Mouse (Mus musculus) monocyte, adult 2 months (primary cell): Measurements from ENCODE around the gene Cdc45.

Experiments
- DNase-seq, 2 experiments: peaks; one replicate each; pipeline ENCODE4 v3.0.0; 2022; ENCODE audit warnings: low spot score in 2 of 2, low read depth in 1 of 2

Cdc45 gene

DNA sequence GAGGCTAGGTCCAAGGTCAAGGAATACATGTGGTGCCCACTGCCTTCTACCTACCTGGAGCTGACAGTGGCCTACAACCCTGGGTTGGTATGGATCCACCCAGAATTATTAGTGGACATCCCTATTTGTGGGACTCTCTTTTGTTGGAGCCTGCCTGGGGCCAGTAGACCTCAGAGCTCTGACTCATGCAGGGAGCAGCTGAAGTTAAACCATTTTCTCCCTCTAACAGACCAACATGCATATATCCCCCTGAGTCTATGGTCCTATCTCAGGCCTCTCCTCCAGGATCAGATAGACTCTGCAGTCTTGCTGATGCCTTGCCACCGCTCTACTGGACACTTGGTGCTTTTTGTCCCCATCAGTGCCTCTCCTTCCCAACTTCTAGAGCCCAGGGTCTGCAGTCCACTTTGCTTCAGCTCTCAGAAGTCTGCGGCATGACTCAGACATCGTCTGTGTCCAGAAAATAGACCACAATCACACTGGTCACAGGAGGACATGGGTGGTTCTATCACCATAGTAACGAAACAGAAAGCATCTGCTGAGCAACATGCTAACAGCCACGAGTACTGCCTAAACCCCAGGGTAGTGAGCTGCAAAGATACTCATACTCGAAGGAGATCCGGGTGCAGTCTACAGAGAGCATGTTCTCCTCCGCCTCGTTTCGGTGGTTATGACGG is 16.4 kb downstream of the Cdc45 start:
- no peak for DNase-seq

DNA sequence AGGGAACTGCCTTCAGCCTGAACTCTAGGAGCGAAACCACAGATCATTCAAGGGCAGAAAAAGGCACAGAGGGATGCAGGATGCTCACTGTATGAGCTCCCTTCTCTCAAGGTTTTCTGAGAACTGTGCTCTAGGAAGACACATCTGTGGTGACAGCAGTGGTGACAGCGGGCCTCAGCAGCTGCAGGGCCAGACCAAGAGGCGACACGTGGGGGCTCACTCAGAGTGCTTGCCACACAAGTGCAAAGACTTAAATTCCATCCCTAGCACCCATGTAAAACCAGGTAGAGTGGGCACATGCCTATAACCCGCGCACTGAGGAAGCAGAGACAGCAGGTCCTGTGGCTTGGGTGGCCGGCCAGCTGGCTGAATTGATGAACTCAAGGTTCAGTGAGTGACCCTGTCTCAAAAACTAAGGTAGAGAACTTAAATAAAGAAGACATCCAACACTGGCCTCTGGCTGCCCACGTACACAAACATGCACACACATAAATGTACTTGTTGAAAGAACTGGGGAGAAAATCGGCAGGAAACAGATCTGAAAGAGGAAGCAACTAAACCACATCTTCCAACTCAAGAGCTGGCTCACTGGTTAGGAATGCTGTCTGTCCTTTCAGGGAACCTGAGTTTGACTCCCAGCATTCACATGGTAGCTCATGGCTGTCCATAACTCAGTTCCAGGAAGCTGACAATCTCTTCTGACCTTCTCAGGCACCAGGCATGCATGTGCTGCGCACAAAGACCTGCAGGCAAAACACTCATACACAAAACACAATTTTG is 23.0 kb downstream of the Cdc45 start:
- no peak for DNase-seq

DNA sequence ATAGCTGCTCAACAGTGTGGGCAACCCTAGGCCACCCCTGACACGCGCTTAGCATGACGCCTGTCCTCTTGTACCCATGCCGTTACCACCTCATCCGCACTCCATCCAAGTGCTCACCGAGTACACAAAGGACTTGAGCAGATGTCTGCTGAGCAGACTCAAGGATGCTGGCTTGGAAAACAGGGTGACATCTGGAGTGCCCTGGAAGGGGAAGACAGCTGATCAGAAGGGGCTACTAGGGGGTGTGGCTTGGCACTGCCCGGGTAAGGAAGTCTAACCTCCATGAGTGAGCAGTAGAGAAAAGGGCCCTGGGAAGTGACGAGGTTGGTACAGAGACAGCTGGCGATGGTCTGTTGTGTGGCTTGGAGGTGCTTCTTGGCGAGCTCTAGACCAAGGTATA is 25.1 kb downstream of the Cdc45 start:
- no peak for DNase-seq

DNA sequence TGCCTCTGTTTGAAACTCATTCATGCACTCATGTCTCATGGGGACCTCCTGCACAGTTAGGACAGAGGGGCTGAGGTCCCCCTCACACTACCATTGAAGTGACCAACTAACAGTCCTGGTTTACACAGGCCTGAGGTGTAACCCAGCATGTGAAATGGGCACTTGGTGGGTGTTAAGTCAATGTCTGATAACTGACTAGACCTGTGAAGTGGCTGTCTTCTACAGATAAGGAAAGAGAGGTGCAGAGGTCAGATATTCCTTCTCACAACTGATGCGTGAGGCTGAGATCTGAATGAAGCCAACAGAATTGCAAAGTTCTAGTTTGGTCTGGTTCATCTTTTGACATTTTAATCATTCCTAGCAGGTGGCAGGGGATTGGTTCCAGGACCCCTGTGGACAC is 26.3 kb downstream of the Cdc45 start:
- no peak for DNase-seq

DNA sequence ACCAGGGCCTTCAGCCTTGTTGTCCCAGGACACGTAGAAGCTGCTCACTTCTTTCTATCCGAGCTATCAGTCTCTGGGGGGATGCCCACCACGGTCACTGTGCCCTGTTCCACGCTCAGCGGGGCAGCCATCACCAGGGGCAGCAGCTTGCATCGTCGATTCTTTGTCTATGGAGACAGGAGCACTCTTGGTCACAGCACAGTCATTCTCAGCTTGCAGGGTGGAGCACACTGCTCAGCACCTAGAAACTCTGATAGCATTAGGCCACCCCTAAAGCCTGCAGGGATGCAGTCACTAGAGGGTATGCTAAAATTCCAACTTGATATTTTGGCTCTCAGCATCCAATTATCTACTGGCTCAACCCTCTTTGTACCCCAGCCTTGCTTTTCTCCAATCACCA is 26.8 kb downstream of the Cdc45 start:
- DNase-seq = no peak

DNA sequence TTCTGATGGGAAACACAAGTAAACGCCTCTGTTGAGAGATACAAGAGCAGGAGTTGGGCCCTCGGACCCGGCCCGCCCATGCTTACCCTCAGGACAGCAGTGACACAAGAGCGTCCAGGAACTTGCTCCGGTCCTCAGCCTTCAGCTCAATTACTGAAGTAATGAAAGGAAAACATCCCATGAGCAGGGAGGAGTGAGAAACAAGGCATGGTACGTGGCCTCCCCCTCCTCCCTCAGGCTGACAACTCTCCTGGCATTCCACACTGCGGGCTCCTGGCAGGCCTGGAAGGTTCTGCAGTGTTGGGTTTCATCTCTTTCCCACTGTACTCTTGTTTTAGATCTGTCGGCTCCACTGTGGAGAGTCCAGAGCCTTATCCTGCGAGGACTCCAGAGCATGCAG is 30.0 kb downstream of the Cdc45 start:
- DNase-seq = no peak

DNA sequence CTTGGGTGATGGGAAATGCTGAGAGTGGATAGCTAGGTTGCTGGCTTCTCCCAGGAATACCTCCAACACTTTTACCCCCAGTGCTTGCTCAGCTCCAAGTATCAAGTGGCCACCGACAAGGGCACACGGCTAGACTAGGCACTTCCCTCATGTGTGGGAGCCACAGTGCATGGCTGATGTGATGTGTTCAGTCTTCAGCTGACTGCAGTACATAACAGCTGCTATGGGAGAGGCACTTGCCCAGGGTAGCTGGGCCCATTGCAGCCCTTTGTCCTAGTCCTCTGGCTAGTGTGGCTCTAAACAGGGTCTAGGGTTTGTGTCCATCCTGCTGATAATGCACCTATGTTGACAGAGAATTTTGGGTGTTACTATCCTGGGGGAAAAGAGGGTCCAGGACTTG is 33.3 kb downstream of the Cdc45 start:
- no peak for DNase-seq

DNA sequence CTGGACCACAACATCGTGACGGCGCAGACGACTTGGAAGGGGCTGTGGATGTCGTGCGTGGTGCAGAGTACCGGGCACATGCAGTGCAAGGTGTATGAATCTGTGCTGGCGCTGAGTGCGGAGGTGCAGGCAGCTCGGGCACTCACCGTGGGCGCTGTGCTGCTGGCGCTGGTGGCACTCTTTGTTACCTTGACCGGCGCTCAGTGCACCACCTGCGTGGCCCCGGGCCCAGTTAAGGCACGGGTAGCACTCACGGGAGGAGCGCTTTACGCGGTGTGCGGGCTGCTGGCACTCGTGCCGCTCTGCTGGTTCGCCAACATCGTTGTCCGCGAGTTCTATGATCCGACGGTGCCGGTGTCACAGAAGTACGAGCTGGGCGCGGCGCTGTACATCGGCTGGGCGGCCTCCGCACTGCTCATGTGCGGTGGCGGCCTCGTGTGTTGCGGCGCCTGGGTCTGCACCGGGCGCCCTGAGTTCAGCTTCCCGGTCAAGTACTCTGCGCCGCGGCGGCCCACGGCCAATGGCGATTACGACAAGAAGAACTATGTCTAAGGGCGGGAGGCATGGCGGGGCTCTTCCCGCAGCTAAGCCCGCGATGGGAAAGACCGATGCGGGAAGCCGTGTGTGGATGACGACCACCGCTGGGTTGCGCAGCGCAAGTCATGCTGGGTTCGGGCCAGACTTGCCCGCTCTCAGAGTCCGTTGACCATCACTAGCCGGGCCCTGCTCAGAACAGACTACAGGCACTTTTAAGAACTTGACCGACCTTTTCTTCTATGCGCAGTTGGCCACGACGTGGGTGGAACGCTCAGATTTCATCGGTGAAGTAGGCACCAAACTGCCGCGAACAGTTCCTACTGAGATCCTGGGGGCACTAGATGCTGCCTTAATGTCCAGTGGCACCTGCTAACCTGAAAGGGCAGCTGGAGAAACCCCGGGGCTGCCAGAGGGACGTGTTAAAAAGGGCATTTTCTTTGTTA is 34.4 kb downstream of the Cdc45 start:
- no peak for DNase-seq

DNA sequence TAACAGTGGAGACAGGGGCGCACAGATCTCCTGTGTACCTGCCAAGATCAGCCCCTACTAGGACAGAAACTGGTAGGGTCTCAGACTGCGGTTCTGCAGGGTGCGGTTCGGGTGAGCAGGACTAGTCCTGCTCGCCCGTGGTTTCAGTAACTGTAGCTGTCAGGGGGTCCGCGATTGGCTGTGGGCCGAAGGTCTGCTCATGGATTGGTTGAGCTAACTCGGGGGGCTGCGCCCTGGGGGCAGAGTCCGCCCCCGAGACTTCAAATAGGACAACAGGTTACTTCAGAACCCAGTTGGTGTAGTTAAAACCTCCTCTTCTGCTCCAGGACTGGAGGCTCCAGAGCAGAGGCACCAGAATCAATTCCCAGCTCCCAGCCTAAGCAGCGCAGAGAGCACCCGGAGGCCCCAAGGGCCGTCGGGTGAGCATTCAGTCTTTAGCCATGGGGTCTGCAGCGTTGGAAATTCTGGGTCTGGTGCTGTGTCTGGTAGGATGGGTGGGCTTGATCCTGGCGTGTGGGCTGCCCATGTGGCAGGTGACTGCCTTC is 35.2 kb downstream of the Cdc45 start, which contains the start of gene Cldn5:
Gene Cldn5 (plus strand): TSS at position 292 of the 545 bp plus-strand sequence.
- no peak for DNase-seq

DNA sequence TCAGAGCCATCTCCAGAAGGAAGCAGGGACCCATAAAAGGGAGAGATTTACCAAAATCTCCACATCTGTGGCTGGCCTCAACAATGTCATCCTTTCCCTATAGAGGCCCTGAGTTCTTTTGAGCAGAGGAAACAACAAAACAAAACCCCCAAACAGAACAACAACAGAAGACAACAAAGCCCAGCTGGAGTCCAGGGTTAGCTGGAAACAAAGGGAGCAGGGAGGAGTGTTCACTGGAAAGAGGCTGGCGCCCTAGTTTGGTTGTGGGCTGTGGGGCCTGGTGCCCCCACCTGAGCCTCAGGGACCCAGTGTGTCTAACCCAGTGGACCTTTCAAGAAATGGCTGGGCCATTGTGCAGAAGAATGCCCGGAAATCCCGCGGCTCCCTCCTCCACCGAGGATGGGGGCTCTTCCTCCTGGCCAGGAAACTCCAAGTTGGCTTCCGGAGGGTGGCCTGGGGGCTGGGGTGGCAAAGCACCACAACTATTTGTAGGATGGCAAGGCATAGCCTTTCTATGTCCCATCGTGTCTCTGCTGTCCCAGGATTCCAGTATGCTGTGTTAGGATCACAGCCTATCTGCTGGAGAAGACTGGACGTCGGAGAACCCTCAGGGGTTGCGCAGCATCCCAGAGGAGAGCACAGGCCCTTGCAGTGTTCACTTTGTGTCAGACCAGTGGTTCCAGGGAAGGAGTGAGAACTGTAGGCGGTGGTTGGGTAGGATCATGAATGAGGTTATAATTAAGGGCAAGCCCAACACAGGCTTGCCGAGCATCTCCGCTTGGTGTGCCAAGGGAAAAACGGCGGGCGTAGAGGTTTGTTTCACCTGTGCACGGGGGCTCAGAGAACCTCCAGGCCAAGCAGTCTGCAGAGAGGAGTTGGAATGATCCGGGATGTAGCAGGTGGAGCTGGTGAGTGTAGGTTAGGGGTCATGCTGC is 35.9 kb downstream of the Cdc45 start:
- no peak for DNase-seq

DNA sequence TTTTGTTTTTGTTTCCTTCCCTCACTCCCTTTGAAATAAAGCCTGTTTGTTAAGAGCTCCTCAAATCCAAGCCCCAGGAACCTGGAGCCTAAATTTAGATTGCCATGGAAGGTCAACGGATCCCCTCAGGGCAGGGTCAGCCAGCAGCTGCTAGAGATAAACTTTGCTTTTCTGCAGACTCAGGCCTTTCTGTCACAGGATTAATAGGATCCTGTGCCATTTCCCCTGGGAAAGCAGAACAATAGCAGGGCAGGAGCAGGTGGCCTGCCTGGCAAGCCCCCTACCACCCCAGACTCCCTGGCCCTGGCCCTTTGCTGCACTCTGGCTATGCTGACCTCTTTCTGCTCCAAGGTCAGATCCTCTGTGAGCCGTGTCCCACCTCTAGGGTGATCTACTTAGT is 37.9 kb downstream of the Cdc45 start:
- no peak for DNase-seq

DNA sequence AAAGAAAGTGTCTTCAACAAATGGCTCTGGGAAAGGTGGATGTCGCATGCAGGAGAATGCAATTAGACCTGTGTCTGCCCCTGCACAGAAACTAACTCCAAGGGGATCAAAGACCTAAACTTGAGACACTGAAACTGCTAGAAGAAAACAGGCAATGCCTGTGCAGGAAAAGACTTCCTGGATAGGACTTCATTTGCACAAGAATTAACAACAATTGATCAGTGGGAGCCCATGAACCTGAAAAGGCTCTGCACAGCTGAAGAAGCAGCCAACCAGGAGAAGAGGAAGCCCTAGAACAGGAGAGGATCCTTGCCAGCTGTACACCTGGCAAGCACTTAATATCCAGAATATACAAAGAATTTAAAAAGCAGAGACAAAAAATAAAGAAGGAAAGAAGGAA is 42.3 kb downstream of the Cdc45 start:
- DNase-seq = no peak

DNA sequence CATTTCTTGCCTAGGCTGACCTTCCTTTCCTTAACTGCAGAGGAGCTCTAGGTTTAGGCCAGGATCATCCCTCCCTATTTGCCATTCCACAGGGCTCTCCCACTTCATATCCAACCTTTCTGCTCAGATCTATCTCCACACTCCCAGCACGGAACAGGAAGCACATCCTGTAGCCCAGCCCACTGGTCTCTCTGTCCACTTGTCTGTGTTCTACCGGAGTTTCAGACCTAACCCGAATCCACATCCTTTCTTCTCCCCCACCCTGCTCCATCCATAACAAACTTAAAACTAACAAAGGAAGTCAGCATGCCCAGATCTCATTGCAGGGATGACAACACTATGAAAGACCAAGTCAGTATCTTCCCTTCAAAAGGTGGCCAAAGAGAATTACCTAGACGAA is 45.4 kb downstream of the Cdc45 start:
- DNase-seq = no peak

DNA sequence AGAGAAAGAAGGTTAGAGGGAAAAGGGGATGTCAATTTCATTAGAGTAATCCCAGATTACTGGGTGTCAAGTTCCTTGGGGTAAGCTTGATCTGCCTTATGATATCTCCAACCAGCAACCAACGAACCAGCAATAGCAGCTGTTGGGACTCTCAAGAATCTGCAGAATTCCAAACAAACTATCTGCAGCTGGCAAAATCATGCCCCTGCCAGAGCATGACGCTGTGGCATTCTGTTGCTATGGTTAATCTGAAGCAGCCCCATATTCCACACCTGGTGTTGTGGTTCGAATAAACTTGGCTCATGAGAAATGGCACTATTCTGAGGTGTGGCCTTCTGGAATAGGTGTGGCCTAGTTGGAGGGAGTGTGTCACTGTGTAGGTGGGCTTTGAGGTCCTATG is 48.8 kb downstream of the Cdc45 start:
- DNase-seq = no peak

DNA sequence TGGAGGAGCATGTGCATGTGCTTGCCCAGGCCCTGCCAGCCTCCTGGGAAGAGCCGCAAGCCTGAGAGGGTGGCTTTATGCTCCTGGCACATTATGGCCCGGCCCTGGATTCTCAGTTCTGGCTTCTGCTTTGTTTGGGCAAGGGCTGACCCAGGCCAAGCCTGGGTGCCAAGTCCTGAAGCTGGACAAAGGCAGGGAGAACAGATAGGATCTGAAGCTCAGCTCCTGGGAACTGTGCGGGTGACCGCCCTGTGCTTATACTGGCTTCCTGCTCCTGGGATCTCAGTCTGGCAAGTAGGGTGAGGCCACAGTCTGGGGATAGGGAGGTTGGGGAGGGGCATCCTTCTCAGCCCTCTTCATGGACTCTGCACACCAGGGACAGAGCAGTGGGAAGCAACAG is 50.1 kb downstream of the Cdc45 start:
- DNase-seq = no peak

DNA sequence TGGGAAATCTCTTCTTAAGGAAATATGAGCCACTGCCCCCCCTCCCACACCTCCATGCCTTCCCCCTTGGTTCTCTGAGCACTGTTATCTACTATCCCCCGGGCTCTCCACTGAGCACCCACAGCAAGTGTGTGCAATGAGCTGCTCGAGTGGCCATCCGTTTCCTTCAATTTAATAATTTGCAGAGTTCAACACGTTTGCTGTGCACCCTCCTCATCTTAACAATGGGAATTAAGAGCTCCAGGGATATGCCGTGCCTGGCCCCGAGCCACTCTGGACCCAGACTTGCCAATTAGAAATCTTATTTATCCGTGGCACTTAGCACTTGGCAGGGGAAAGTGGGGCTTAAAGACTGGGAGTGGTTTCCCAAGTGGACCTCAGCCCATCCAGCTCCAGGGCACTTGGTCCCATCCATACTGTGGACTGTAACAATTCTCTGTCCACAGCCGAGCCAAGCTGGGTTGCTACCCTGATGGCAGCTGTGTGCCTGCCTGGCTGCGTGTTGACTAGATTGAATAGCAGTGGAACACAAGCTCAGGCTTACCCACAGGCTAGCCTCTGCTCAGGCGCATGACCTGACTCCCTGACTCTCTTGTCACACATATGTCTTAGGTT is 59.8 kb downstream of the Cdc45 start:
- DNase-seq = no peak

DNA sequence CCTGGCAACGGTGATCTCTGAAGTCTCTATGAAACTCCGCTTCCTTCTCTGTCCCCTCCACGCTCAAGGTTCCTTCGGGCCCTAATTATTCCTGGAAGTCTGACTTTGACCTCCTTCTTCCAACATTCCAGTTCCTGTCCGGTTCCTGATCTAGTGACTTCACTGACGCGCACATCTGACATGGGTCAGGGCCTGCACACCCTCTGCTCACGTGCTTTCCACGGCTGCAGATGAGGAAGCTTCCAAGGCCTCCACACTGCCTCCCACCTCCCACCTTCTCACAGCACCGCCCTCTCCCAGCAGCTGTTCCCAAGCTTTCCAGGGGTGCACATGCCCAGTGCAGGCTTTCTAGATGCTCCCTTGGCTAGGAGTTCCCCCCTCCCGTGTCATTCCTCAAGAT is 60.7 kb downstream of the Cdc45 start:
- DNase-seq = no peak

DNA sequence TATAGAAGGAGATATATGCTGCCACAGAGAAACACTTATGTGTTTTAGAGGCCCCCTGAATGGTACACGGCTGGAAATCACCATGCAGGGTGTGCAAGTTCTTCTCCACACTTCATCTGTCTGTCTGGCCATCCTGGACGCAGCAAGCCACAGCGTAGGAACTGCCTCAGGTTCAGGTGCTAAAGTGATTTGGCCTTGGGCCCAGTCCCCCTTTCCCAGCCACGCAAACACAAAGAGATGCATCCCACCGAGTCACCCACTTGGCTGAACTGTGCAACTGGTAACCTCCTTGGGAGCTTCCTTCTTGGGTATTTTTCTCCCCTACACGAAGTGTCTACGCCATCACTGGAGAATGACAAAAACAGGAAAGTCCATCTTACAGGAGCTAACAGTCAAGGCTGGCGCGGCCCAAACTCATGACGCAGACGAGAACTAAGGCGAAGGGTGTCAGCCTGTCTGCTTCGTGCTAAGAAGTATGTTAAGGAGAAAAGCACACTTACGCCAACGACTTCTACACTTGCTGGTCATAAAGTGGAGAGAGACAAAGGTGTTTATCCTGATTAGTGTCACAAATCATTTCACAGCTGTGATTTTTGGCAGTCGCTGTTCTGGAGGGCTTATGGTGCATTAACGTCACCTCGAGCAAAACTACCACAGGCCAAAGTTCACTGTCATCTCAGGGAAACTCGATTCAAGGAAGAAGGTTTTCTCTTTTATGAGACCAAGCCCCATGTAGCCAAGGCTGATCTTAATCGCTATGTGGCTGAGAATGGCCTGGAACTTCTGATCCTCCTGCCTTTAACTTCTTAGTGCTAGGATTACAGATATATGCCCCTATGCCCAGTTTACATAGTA is 65.3 kb downstream of the Cdc45 start:
- DNase-seq = no peak

DNA sequence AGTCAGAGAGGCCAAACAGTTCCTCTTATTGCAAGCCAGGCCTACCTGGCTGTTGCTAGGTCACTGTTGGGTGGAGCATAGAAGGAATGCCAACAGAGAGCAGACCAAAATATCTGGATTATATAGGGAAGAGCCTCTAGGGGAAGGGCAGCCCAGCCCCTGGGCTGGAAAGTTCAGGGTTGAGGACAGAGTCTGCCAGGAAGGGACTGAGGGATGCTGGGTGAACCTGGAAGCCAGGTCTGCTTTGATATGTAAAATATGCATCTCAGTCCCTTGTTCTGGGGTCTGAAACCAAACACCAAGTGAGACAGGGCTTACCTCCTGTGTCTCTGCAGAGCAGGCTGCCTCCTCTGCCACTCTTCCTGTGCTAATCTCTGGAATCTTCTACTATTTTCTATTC is 73.5 kb downstream of the Cdc45 start:
- no peak for DNase-seq
